ENCODE assay signal across 14 mouse cellular contexts in the genomic region with DNA sequence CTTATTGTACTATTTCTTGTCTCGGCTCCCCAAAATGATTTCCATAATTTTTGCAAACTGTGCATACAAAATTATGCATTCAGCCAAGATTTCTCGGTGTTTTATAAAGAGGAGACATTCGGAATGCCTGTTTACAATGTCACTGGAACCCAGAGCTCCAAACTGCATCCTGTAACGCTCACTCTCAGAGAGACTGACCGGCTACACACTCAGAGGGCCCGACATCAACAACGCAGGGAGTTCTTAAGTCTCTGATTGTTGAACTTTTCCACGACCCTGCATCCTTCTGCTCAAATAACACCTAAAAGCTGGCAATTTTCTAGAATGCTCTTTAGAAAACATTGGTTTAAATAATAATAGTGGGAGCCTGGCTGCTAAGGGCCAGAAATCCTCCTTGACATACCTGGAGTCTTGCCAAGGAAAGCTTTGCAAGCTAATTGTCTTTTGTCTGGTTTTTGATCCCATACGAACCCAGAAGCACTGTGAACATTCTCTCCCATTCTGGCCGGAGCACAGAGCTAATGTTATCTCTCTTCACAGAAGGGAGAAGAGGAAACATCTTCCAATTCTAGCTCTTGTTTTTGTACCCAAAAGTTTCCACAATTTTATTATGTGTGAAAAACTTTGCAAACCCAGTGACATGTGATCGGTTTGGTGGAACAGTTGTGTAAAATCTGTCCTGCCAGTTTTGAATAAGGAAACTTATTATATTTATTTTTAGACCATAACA. TPM values are rescaled to one million over a fixed set of nuclear protein-coding genes. Genes with fewer than 3 reads are reported as not detected.
DNase-seq lines count a peak whose midpoint lies in the region; TF ChIP-seq lines count a peak whose summit lies in the region.
"Had no signal": no experiment of that assay in that cellular context is flagged by ENCODE, and none has a peak within 500 bp of the region (broad histone marks: within the 10 kb centered on the region; RNA-seq: fewer than 3 reads in every experiment).

No protein-coding gene starts in this region.

- DNase-seq in adrenal gland, postnatal 14 days = peak; percentile 23
- DNase-seq in adrenal gland, postnatal 4 days (ENCODE audit: low spot score in 2 of 2) = no peak
- DNase-seq in kidney, adult 2 months = peak; percentile 27
- DNase-seq in kidney, adult 11 months = no peak
- peak; percentile 50 for DNase-seq in adipocyte (ENCODE audit: low spot score)
- peak; percentile 42 for DNase-seq in kidney, postnatal 14 days
- no peak for DNase-seq in frontal cortex, adult 2 months (ENCODE audit: extremely low spot score in 1 of 2, low spot score in 1 of 2)
- DNase-seq in thymus, postnatal 25 days = no peak
- DNase-seq: embryo, embryonic 11 days; right cerebral cortex, postnatal 4 days had no signal

- TF ChIP-seq POLR2A in kidney, adult 2 months (IDR thresholded peaks at IDR 0.05; ENCODE audit: low read depth, low read length) = no peak

- no peak overlapping the region for H3K4me3 ChIP-seq in kidney, adult 2 months (ENCODE audit: insufficient read depth, low read depth, low read length)
- H3K4me3 ChIP-seq: hindbrain, embryonic 12.5 days; limb, embryonic 12.5 days; neural tube, embryonic 13.5 days had no signal

- no peaks in the 10 kb centered on the region; the same call in 1 of the 2 replicates for H3K4me1 ChIP-seq in kidney, adult 2 months (ENCODE audit: control insufficient read depth, insufficient read depth, low read length)

- no peaks in the 10 kb centered on the region; the same call in 1 of the 2 replicates for H3K27me3 ChIP-seq in kidney, adult 2 months (replicated peaks; ENCODE audit: control insufficient read depth, insufficient read depth, low read length)
- H3K27me3 ChIP-seq: hindbrain, embryonic 12.5 days; limb, embryonic 12.5 days; neural tube, embryonic 13.5 days had no signal

- H3K27ac ChIP-seq in kidney, adult 2 months (ENCODE audit: insufficient read depth, low read depth, low read length) = no peak overlapping the region
- H3K27ac ChIP-seq: hindbrain, embryonic 12.5 days; limb, embryonic 12.5 days; neural tube, embryonic 13.5 days had no signal

- WGBS in kidney, adult 2 months = 31% methylated on average over 11 of the region's 11 CpGs

- H3K36me3 ChIP-seq in kidney, adult 2 months (ENCODE audit: control insufficient read depth, insufficient read depth, low read length) = no peaks in the 10 kb centered on the region
- H3K36me3 ChIP-seq: hindbrain, embryonic 12.5 days; limb, embryonic 12.5 days; neural tube, embryonic 13.5 days had no signal

- TF ChIP-seq CTCF in kidney, adult 2 months (conservative IDR thresholded peaks at IDR 0.05; ENCODE audit: insufficient read depth, insufficient read length, low read depth, low read length) = no peak

RNA-seq across cellular contexts. Expression of gene Wipf3, which starts 30.0 kb away (rescaled TPM):
- total RNA-seq in adrenal gland, postnatal 14 days (2021) = 5.0 and 6.6 TPM in 2 replicates
- 1 to 10 TPM; 2.7 to 4.3 TPM for total RNA-seq in adrenal gland, postnatal 4 days (2021)
- polyA plus RNA-seq in kidney, adult 2 months (2012; rRNA removed) = 1.5 and 1.9 TPM in 2 replicates
- 81.9 and 82.1 TPM in 2 replicates for polyA plus RNA-seq in frontal cortex, adult 2 months (2012; rRNA removed)
- total RNA-seq: megakaryocyte progenitor cell, adult 5-6 weeks had no signal

Comparison
In these comparisons a context has a peak if more than half of its experiments do, and no peak if none do; other contexts are left out.
1. DNase-seq: peak in adrenal gland, postnatal 14 days (single experiment), kidney, adult 2 months (single experiment), adipocyte (single experiment) and kidney, postnatal 14 days (single experiment); none in adrenal gland, postnatal 4 days (0 of 2), kidney, adult 11 months (single experiment), frontal cortex, adult 2 months (0 of 2) and thymus, postnatal 25 days (single experiment).